Mouse (Mus musculus) heart, adult 2 months (tissue): ENCODE measurements around the gene Phc1. TPM values are rescaled to one million over a fixed set of nuclear protein-coding genes. Genes with fewer than 3 reads are reported as not detected.

Experiments used
- DNase-seq, 2 experiments: peaks; one replicate each; pipeline ENCODE4 v3.0.0; 2021
- H3K27ac ChIP-seq: fragments of 200-600 bp; 2 replicates; pipeline ENCODE4 v1.8.1; 2022
- H3K27me3 ChIP-seq: fragments of 200-500 bp; 2 replicates; pipeline ENCODE4 v1.6.1; 2012; ENCODE audit warnings: mild to moderate bottlenecking, low read length, inconsistent platforms, mixed read lengths; ENCODE audit not compliant: control insufficient read depth, insufficient read depth
- H3K36me3 ChIP-seq: fragments of 200-500 bp; 2 replicates; pipeline ENCODE4 v1.6.1; 2012; ENCODE audit warnings: low read length, inconsistent platforms; ENCODE audit not compliant: control insufficient read depth, insufficient read depth
- H3K4me1 ChIP-seq: fragments of 200-500 bp; 2 replicates; pipeline ENCODE4 v1.6.1; 2011; ENCODE audit warnings: low read length; ENCODE audit not compliant: control insufficient read depth, insufficient read depth
- H3K4me3 ChIP-seq: fragments of 200-600 bp; 2 replicates; pipeline ENCODE4 v1.8.1; 2022
- H3K79me2 ChIP-seq: fragments of 200-500 bp; replicated peaks from 2 replicates; pipeline ENCODE4 v1.6.1; 2012; ENCODE audit warnings: mild to moderate bottlenecking, inconsistent platforms, low read length, moderate library complexity, mixed read lengths; ENCODE audit not compliant: control insufficient read depth, insufficient read depth
- H3K9ac ChIP-seq: fragments of 200-500 bp; 2 replicates; pipeline ENCODE4 v1.6.1; 2012; ENCODE audit warnings: low read depth, mild to moderate bottlenecking, control low read depth, inconsistent platforms, low read length, mixed read lengths
- CTCF ChIP-seq: fragments of 200-600 bp; IDR thresholded peaks from 2 replicates; pipeline ENCODE4 v1.8.1; 2022; ENCODE audit warnings: antibody characterized with exemption, mild to moderate bottlenecking, moderate library complexity
- EP300 ChIP-seq: fragments of 200-500 bp; IDR thresholded peaks from 2 replicates; pipeline ENCODE4 v1.6.1; 2011; ENCODE audit warnings: low read depth, low read length, control low read depth; ENCODE audit not compliant: insufficient read depth
- POLR2A ChIP-seq: fragments of 200-500 bp; IDR thresholded peaks from 2 replicates; pipeline ENCODE4 v1.6.1; 2011; ENCODE audit warnings: mild to moderate bottlenecking, low read depth, low read length, control low read depth; ENCODE audit not compliant: insufficient read depth
- WGBS: fragments of 180-500 bp; shearing (Covaris S2); methylation state at CpG from one replicate; pipeline ENCODE4 v1.1.7; 2018; 5-methylcytosine and 5-hydroxymethylcytosine counted together
- intact Hi-C: fragments of 180-260 bp; cut with DNase I; formaldehyde crosslinking; loops from one replicate; pipeline ENCODE4 v1.15.1; 2025
- polyA plus RNA-seq: library from polyadenylated mRNA; depleted of rRNA; stranded (reverse); fragments of >200 nt; gene quantifications from 2 replicates; pipeline ENCODE4 v1.2.3, GENCODE M21; 2012
- total RNA-seq, 2 experiments: library from RNA; stranded (reverse); gene quantifications; 2 replicates each; pipeline ENCODE4 v1.2.3; 2021

Phc1 gene
- total and polyA plus RNA-seq, 3 experiments, result 13.4 to 22.2 (median 17.3) TPM

DNA sequence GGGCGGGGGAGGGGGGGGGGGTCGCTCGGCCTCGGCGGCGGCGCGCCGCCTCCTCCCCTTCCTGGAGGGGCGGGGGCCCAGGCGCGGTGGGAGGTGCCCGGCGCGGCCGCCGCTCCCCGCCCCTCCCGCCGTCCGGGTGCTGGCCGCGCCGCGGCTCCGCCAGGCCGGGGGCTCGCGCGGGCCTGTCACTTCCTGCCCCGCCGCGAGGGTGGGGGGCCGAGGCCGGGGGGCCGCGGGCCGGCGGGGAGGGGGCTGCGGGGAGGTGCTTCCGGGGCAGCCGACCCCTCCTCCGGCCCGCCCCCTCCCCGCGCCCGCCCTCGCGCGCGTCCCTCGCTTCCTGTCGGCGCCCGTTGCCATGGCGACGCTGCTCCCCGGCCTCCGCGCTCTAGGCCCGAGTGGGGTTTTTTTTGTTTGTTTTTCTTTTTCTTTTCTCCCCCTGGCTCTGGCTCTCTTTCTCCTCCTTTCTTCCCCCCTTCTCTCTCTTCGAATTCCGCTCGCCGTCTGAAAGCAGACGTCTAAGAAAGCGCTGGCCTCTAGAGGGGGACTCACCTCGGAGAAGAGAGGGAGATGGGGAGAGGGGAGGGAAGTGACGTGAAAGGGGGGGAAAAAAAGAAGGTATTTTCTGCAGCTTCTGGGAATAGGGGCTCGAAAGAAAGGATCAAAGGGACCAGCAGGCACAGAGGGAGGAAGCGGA, 566 bp downstream of the Phc1 start:
- intact Hi-C loops, result loop anchor here (1.0 to 5.0 kb wide), 4 partner anchors 30 to 473 kb away; no protein-coding TSS in a partner anchor
- TF ChIP-seq CTCF, result peak; percentile 27
- no peak for TF ChIP-seq POLR2A
- H3K27ac ChIP-seq, result peak overlapping the region; percentile 80

GRCm38 (mm10) chr6:122339047-122339647, 1.2 kb downstream of the Phc1 start:
- Histone ChIP-seq H3K9ac (peak overlapping the region; percentile 54), H3K27ac (peak overlapping the region; percentile 80), H3K4me3 (peak overlapping the region; percentile 93), H3K4me1 (peaks cover 2% of the 10 kb centered on the region), H3K27me3 (no peaks in the 10 kb centered on the region), H3K79me2 (no peaks in the 10 kb centered on the region), H3K36me3 (no peaks in the 10 kb centered on the region)
- peak in 1 of 2 experiments; percentile 81 for DNase-seq
- intact Hi-C loops, result loop anchor here (1.0 to 5.0 kb wide), 4 partner anchors 30 to 473 kb away; no protein-coding TSS in a partner anchor
- TF ChIP-seq EP300, result no peak
- no peak for TF ChIP-seq POLR2A
- no peak for TF ChIP-seq CTCF
- under 1% methylated on average over 41 of the region's 51 CpGs for WGBS

More for the DNA sequence above, 566 bp downstream of the Phc1 start:
- 0% methylated on average over 67 of the region's 71 CpGs for WGBS
- peak; percentile 87 to 90 for DNase-seq
- Histone ChIP-seq H3K36me3 (no peaks in the 10 kb centered on the region), H3K4me3 (peak overlapping the region; percentile 93), H3K9ac (peak overlapping the region; percentile 73), H3K27me3 (no peaks in the 10 kb centered on the region), H3K4me1 (peaks cover 2% of the 10 kb centered on the region), H3K79me2 (no peaks in the 10 kb centered on the region)

GRCm38 (mm10) chr6:122337546-122337945, 2.8 kb downstream of the Phc1 start:
- intact Hi-C loops, result loop anchor here (5.0 kb wide), 3 partner anchors 55 to 475 kb away; no protein-coding TSS in a partner anchor
- TF ChIP-seq POLR2A, result no peak
- no peak for TF ChIP-seq EP300
- no peak for TF ChIP-seq CTCF
- DNase-seq, result peak in 1 of 2 experiments; percentile 15

DNA sequence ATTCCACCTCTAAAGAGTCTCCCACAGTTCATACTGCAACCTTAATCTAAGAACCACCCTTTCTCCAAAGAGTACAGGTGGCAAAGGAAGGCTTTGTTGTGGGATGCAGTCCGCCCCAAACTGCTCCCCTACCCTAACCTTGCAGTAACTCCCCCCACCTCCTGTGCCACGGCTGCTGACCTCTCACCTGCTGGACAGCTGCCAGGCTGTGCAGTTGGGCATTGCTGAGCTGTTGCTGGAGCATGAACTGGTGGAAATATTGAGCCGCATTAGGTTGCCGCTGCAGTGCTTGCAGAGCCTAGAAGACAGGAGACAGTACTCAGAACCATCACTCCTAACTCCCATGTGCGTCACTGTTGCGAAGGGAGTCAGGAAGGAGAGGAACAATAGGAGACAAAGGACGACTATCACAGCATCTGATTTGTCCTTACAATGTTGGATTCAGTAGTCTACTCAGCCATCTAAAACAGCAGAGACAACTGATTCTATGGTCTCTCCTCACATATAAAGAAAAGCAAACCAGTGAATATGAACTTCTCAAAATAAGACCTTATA, 5.5 kb downstream of the Phc1 start:
- no peaks in the 10 kb centered on the region for H3K36me3 ChIP-seq
- 71% methylated on average over 7 of the region's 7 CpGs for WGBS
- intact Hi-C loops, result loop anchor here (5.0 kb wide), 3 partner anchors 57 to 477 kb away; no protein-coding TSS in a partner anchor
- H3K4me3 ChIP-seq, result no peak overlapping the region
- no peak overlapping the region for H3K27ac ChIP-seq
- H3K27me3 ChIP-seq, result no peaks in the 10 kb centered on the region
- TF ChIP-seq EP300 (no peak), CTCF (no peak), POLR2A (no peak)
- DNase-seq, result no peak
- no peaks in the 10 kb centered on the region for H3K79me2 ChIP-seq
- no peaks in the 10 kb centered on the region; the same call in none of the 2 replicates for H3K4me1 ChIP-seq
- H3K9ac ChIP-seq, result no peak overlapping the region

More at GRCm38 (mm10) chr6:122337546-122337945, 2.8 kb downstream of the Phc1 start:
- Histone ChIP-seq H3K27me3 (no peaks in the 10 kb centered on the region), H3K27ac (no peak overlapping the region), H3K4me1 (peaks cover 2% of the 10 kb centered on the region), H3K4me3 (no peak overlapping the region), H3K79me2 (no peaks in the 10 kb centered on the region), H3K9ac (no peak overlapping the region), H3K36me3 (no peaks in the 10 kb centered on the region)
- 53% methylated on average over 6 of the region's 6 CpGs for whole genome bisulfite sequencing

DNA sequence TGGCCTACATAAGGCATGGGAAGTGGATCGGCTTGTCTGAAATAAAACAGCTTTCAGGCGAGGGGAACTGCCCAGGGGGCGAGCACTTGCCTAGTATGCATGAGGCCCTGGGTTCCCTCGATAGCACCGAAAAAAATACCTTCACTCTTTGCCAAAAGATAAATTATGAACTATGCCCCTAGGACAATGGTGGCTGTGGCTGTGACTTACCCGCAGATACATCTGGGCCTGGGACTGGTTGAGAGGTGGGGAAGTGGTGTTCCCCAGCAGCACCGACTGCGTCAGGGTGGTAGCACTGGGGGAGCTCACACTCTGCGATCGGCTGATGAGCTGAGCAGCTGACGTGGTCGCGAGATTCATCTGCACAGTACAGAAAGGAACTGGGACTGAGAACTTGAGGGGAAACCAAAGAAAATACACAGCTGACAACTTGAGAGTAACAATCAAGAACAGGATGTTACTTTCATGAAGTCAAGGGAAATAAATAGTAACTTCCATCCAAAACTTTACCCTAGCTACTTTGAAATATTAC, 7.2 kb downstream of the Phc1 start:
- 73% methylated on average over 13 of the region's 13 CpGs for WGBS
- Histone ChIP-seq H3K27me3 (no peaks in the 10 kb centered on the region), H3K9ac (no peak overlapping the region), H3K4me3 (no peak overlapping the region), H3K27ac (no peak overlapping the region), H3K4me1 (no peaks in the 10 kb centered on the region; the same call in none of the 2 replicates), H3K36me3 (no peaks in the 10 kb centered on the region), H3K79me2 (no peaks in the 10 kb centered on the region)
- TF ChIP-seq EP300 (no peak), POLR2A (no peak), CTCF (no peak)
- no peak for DNase-seq
- intact Hi-C loops, result no loop called here
